Mouse (Mus musculus) layer of hippocampus, adult 9-10 months (tissue): ENCODE data around the gene Sdk2.

Experiments
- DNase-seq: peaks from one replicate; pipeline ENCODE4 v3.0.0; 2022; ENCODE audit warnings: low spot score

Gene Sdk2

GRCm38 (mm10) chr11:113739213-113739612 lies 327.6 kb downstream of the Sdk2 start:
- no peak for DNase-seq

DNA sequence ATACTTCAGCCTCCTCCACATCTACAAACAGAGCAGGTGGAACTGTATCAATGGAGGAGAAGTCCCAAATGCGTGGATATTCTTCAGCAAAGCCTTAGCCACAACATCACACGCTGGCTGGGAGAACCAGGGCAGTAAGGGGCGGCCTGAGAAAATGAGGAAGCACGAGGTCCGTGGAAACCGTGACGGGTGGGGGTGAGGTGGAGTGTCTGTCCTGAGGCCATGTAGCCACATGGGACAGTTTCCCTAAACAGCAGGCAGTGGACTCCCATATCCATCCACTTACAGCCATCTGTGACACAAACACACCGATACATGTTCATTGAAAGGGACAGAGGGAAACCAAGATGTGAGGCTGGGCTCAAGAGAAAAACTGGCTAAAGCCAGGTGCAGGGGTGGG lies 328.9 kb downstream of the Sdk2 start:
- no peak for DNase-seq

GRCm38 (mm10) chr11:113737553-113737854 lies 329.3 kb downstream of the Sdk2 start:
- no peak for DNase-seq

DNA sequence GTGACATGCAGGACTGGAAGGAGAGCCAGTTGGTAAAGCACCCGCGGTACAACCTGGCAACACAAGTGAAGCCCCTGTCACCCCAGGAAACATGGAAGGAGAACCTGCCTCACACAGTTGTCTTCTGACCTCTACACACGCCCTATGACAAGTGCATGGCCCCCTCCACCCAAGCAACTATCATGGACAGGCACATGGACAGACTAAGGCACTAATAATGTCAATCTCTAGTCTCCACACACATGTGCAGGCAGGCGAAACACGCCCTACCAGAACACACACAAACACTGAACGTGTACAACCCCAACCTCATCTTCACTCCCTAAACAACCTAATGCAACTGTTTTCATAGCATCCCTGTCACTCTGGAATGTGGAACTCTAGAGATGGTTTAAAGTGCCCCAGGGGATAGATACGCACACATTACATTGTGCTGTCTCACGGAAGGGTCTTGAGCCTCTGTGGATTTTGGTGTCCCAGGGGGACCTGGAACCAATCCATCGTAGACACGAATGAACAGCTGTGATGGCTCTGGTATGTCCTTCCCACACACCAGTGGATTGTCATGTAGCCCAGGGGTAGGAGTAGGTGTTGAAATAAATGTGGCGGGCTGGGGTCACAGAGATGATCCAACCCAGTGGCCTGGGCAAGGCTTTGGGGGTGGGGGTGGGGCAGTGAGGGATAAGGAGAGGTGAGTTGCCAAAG lies 329.8 kb downstream of the Sdk2 start:
- DNase-seq, result no peak

DNA sequence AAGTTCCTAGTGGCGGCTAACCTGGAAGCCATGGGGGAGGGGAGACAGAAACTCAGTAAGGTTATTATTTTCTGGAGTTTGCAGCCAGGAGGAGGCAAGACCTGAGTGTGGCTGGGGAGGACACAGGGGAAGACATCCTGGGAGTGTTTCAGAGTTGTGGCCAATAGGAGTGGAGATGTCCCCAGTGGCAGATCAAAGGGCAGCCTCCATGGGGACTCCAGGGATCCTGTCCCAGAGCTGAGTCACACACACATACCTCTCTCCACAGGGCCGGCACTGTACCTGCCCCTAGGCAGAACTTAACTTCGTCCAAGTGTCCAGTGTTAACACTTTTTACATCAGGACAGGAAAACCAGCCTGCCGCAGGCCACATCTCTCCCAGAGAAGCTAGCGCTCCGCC lies 331.7 kb downstream of the Sdk2 start:
- no peak for DNase-seq

GRCm38 (mm10) chr11:113733631-113734364 lies 333.0 kb downstream of the Sdk2 start:
- no peak for DNase-seq

DNA sequence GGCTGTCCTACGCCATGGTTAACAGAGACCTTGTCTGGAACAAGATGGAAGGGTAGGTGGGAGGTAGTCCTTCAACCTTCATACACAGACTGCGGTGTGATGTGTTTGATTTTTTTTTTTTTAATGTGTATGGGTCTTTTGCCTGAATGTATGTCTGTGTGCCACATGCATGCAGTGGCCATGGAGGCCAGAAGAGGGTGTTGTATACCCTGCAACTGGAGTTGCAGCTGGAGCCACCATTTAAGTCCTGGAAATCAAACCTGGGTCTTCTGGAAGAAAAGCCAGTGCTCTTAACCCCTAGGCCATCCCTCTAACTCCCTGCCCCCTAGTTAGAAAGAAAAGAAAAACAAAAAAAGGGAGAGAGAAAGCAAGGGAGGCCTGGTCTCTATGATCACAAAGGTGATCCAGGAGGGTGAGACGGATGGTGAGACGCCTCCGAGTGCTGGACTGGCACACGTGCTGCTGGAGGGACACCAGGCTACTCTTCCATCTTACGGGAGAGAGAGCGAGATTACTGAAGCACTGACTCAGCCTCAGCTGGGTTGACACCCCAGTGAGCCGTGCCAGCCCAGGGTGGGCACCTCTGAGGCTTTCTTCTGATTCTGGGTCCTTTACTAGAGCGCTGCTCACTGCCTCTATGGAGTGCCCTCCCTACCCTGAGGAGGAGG lies 334.8 kb downstream of the Sdk2 start:
- no peak for DNase-seq

DNA sequence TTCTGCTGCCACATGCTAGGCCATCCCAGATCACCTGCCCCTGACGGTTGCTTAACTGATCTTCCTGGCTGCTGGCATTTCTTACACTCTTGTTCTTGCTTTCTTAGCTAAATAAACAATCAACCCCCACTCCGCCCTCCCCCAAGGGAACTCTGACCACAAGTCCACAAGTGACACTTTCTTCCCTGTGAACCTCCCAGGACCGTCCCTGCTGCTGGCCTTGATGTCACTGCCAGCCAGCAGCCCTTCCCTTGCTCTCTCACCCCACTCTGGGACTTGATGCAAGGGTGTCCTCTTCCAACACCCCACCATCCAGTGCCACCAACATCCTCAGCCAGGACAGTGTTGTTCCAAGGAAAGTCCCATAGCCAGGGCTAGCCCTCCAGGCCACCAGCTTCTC lies 336.0 kb downstream of the Sdk2 start:
- no peak for DNase-seq

DNA sequence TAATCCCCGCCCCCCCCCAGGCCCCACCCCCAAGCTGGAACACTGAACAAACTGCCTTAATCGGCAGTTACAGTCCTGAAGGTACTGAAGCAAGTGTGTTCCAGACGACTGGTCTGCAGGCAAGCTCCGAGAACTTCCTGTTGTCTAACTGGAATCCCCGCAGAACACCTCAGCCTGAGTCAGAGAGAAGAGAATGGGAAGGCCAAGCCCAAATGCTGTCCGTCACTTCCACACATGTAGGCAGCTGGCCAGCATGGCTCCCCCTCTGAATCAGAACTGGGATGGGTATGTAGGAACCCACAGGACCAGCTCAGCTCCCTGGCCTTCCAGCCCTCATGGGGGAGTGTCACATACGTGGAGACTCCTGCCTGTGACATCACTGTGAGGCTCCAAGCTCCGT lies 336.9 kb downstream of the Sdk2 start:
- DNase-seq, result no peak

- DNase-seq, result no peak
Measured at GRCm38 (mm10) chr11:113729239-113729638, 337.6 kb downstream of the Sdk2 start.

- no peak for DNase-seq
Measured at GRCm38 (mm10) chr11:113727992-113728391, 338.9 kb downstream of the Sdk2 start.

DNA sequence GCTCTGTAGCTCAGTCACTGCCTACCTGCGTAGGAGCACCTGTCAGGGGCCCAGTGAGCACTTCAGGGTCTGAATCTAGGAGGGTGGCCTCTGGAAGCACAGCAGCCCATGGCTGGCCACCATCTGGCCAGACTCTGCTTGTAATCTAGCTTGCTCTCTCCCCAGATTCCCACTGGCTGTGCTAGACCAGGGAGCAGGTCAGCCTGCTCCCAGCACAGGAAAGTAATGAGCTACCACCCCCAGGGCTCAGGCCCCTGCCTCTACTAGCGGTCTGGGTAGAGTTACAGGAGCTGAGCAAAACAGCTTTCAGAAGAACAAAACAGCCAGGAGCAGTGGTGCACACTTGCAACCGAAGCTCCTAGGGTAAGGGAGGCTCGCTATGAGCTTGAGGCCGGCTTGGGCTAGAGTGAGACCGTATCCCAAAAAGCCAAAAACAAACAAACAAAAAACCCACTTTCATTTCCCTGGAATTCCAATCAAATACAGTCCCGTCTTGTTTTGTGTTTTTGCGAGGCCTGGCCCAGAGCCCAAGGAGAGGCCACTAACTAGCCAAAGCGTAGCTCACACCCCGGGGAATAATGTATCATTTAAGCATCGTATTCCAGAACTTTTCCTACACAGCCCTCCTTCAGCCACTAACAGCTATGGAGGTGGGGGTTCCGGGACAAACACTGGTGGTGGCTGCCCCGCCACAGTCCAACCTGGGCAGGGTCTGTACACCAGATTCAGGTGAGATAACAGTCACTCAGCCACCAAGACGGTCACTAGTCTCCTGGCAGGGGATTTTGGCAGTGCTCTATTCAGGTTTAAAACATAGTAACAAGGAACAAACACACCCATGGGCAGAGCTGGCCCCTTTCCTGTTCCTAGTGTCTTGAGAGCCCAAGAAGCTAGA lies 339.6 kb downstream of the Sdk2 start:
- DNase-seq, result no peak
